Mouse (Mus musculus) brain, embryonic 18.5 days (tissue): ENCODE data around the gene Bace2.

ENCODE experiments used
- DNase-seq: peaks from one replicate; pipeline ENCODE4 v3.0.0-alpha.2; 2012; ENCODE audit warnings: low read depth, low spot score

Gene Bace2

DNA sequence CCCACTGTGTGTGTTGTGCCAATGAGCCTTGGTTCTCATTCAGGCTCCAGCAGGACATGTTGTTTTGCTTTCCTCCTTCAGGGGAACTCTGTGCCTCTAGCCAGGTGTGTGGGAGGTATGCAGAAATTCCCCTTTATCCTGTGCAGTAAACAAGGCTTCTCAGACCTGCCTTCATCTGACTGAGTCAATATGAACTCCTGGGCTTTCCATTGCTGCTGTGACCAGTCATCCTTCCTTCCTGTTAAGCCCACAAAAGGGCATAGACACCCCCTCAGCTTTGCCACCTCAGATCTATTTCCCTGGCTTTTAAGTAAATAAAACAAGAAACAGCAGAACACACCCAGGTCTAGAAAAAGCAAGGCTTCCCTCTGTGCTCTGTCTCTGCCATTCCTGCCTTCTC, 45.2 kb downstream of the Bace2 start:
- DNase-seq: no peak

DNA sequence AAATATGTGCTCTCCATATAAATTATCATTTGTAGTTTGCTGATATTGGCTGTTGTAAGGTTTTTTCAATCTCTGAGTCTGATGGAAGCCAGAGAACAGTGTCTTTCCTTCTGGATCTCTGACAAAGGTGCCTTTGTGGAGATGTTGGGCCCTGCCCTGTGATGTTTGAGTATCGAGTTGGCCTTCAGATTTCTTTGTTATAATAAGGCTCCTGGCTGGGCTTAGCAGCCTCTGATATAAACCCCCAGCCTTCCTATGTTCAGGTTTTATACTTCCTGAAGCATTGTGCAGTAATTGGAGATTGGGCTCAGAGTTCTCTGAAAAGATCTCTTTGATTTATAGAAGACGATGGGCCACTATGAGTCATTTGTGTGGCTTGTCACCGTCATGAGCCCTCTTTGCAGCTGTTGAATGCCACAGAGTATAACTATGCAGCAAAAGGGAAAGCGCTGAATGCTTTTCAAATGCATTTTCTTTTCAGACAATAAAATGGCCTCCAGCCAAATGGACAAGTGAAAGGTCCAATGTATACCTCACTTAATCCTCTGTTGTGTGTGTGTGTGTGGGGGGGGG, 45.8 kb downstream of the Bace2 start:
- no peak for DNase-seq

DNA sequence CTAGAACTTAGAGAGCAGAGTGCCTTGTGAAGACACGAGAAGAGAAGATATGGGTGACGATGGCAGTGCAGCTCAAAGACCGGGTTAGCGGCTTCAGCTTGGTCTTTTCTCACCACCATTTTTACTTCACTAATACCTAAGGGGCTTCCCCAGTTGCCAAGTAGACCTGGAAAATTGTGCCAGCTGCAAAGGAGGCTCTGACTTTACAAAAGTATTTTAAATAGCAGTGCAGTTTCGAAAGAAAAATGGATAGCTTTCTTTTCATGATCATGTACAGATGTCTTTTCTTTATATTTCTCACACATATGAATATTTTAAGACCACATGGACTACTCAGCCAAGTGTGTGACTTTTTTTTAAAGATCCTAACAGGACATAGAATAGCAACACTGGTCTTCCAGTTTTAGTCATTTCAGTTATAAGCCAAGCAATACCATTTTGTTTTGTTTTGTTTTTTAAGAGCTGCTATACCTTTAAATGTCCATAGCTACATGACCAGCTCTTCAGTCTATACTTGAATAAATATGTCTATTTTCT, 49.0 kb downstream of the Bace2 start:
- no peak for DNase-seq

DNA sequence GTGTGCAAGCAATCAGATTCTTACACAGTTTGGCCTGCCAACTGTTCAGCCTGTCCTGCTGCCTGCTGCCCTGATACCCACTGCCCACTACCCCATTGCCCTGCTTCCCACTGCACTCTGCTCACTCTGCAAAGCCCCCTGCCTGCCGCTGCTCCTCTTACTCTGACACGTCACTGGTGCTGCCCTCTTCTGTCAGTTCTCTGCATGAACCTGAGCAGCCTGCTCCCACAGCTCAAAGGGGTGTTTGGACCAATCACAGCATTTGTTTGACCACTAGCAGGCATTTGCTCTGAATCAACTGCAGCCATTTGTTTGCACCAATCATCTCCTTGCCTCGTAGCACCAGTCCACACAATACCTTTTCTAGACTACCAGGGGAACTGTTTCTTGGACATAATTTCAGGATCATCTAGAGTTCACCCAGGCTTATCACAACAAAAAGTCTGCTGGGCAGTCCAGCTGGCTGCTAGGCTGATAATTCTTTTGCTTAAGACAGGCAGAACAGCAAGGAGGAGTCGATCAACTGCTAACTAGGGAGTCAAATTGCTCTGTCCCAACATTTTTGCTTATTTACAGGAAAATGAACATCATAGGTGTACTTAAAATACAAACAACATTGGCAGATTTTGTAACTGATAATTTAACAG, 61.5 kb downstream of the Bace2 start:
- no peak for DNase-seq

DNA sequence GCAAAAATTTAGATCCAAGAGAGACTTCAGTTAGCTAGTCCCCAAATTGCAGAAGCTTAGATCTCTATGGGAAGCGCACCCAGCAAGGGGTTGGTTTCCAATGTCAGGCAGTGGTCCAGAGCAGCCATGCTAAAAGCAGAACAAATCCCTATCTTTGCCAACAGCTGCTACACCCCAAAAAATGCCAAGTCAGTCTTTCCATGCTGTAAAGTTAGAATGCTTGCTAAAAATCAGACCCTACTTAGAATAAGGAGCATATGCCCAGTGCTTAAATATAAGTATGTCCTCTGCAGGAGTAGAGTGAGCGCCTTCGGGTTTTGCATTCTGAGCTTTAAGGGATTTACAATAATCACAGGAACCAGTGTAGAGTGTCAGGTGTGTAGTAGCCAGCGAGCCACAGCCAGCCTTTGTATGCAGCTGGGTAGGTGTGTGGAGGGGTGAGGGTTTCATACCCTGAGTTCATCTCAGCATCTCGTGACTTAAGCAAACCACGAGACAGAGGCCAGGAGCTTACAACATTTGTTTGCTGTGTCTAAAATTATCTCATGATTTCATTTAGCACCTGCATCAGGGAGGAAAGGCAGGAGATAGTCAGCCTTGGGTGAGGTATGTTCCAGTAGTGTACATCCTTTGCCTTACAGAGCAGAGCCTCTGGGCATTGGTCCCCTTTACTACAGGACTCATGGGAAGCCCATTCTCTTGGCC, 62.4 kb downstream of the Bace2 start:
- DNase-seq: no peak

DNA sequence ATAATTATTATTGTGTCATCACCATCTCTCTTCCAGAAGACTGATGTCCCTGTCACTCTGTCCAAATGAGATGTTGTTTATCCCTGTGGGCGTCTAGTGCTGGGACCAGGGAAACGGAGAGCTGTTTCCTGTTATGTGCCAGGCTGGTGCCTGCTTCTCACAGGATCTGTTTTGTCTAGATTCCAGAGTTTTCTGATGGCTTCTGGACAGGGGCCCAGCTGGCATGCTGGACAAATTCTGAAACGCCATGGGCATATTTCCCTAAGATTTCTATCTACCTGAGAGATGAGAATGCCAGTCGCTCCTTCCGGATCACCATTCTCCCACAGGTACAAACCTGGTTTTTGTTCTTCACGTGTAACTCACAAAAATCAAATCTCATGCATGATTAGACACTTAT, 65.1 kb downstream of the Bace2 start:
- no peak for DNase-seq

DNA sequence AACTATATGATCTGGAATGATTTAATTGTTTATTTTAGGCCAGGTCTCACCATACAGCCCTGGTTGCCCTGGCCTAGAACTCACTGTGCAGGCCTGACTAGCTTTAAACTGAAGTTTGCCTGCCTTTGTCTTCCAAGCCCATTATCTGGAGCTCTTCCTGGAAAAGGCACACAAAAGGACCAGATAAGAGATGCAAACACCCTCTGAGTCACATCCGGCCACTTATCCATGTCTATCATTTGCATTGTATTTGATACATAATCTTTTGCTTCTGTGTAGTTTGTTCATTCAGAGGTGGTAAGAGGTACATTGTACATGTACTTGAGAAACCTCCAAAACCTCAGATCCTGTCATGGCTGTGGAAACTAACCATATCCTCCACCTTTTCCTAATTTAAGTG, 67.1 kb downstream of the Bace2 start:
- DNase-seq: no peak

DNA sequence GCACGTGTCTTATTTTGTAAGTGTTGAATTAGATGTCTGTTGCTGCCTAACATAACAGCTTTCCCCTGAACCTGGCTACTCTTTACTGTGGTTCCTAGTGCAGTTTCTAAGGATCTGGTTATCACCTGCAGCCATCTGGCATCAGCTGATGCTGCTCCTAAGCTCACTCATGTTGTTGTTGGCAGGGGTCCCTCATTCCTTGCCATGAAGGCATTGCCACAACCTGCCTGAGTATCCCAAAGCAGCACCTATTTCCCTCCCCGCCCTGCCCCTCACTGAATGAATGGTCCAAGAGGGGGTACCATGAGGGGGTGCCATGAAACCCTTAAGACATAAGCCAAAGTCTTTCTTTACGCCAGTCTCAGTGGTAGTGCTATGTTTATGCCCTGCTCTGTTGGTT, 71.5 kb downstream of the Bace2 start:
- DNase-seq: no peak

DNA sequence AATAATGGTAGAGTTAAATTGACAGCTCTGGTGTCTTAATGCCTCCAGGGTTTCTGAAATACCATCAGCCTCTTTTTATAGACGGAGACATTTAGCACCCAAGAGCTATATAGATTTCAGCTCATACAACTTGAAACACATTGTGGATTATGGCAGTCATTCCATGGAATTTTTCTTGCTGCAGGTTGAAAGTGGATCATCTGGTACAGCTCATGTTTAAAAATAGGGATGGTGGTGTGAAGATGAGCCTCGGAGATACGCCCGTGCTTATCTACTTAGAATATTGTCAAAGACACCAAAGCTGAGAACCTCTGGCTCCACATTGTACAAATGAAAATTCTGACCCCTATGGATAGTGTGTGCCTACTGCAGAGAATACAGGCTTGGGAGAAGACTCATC, 73.5 kb downstream of the Bace2 start:
- no peak for DNase-seq

DNA sequence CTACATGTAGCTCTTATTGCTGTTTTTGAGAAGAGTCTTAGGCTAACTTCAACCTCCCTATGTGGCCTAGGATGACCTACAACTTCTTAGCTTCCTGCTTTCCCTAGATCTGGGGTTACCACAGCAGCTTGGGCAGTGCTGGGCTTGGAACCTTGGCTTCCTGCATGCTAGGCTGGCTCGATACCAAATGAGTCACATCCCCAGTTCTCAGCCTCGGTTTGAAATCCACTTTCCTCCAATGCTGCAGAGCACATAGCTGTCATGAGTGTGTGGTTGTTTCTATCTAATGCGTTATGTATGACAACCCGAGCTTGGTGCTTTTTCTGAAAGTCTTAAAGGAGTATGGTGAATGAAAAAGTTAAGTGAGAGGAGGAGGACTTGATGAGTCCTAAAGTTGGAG, 74.8 kb downstream of the Bace2 start:
- no peak for DNase-seq

DNA sequence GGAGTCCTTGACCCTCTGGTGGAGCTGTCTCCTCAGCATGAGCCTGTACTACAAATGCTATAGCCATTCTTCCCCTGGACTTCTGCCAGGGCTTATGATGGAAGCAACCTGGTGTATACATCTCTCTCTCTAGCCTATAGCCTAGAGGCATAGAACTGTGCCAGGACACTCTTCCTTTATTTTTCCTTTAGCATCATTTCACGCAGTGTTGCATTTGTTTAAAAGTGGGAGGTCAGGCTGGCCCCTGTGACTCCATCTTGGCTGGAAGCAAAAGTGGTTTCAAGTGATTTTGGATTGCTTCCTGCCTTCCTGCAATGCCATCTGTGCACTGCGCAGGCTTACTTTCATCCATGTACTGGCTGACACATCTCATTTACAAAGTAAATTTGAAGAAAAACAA, 77.7 kb downstream of the Bace2 start:
- DNase-seq: no peak

DNA sequence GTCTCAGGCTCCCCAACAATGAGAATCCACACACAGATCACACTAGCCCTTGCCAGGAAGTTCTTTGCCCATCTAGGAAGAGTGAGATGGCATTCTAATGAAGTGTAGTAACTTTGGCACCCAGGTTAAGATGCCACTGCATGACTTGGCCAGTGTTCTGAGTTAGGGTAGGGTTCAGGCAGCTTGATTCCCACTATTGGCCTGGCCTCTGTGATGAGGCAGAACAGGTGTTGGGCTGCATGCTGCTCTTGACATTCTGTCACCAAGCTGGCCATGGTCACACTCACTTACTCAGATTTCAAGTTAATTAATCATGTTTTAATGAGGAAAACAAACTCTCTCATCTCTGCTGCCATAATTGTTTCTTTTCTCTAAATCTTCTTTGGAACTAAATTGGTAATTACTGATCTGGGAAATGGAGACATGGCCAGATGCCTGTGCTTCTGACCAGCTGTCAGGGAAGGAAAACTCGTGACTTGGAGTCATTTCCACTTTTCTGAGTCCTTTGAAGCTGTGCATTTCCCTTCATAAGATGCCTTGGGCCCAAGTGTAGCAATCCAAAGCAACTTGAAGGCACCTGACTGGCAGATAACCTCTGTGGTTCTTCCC, 81.0 kb downstream of the Bace2 start:
- no peak for DNase-seq

DNA sequence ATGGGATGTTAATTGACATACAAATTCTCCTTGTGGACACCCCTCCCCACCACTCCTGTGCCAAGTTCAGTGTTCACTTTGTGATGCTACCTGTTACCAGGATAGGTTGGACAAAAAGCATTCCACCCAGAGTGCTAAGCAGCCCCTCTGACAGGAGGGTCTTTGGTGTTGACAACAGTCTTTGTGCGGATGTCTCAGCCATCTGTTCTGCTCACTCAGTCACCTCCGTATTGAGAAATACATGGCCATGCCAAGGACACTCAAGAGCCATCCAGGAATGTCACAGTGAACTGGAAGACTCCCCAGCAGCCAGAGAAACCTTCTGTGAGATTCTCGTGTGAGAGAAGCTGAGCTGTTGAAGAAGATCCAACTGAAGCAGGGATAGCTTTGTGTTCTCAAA, 81.6 kb downstream of the Bace2 start:
- no peak for DNase-seq

DNA sequence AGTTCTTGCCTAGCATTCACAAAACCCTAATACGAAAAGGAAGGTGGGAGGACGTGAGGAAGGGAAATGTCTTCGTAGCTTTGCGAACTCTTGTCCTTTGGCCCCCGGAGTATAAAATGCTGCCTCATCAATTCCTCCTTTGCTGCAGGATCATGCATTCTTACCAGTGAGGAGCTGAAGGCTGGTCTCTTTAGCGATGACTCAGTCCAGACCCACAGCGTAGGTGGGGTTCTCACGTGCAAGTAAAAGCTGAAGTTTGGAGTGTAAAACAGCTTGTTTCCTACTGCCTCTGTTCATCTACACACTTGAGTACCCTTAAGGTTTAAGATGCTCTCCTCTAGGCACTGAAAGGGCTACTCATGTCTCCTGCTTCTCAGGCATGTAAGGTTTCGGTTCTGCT, 85.4 kb downstream of the Bace2 start:
- DNase-seq: no peak

DNA sequence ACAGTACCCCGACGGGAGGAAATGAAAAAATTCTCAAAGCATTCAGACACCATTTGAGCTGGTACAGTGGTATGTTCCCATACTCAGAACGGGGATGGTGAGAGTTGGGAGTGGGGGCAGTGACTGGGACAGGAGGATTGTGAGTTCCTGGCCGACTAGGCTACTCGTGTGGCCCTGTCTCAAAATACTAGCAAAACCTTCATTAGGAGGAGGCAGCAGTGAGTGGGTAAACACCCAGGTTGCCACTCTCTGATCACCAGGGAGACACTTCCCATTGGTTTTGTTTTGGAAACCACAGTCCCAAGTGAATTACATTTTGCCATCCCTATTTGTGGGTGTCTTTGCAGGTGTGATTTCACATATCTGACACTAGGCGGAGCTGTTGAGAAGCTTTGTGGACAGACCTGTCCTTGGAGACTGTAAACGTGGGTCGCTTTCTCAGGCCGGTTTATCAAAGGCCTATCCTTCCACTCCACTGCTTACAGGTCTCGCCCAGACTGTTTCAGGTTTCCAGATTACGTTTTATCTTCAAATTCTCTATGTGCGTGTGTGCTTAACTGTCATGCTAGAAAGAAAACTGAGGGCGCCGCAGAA, 87.2 kb downstream of the Bace2 start:
- DNase-seq: no peak

DNA sequence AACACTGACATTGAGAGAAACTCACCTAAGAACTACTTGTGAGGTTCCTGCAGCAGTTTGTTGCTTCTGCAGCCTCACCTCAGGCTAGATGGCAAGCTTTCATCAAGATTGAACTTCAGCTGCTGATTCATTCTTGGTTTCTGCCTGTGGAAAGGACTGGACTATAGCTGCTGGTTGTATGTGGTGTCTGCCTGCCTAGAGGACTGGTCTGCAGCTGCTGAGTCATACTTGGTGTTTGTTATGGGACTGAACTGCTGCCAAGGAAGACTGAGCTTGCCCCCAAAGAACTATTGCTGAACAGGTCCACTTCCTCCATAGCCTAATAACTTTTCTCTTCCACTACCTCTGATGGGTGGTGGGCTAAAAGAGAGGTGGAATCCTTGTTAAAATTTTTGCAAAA, 90.8 kb downstream of the Bace2 start:
- DNase-seq: no peak

DNA sequence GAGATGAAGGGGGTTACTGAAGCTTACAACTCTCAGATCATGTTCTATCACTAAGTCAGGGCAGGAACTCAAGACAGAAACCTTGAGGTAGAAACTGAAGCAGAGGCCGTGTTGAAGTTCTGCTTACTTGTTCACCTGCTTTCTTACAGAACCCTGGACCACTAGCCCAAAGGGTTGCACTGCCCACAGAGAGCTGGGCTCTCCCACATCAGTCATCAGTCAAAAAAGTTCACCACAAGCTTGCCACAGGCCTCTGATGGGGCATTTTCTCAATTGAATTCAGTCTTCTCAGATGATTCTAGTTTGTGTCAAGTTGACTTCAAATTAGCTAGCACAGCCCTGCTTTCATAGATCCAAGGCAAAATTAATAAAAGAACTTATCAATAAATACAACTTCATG, 103.3 kb downstream of the Bace2 start:
- DNase-seq: no peak

DNA sequence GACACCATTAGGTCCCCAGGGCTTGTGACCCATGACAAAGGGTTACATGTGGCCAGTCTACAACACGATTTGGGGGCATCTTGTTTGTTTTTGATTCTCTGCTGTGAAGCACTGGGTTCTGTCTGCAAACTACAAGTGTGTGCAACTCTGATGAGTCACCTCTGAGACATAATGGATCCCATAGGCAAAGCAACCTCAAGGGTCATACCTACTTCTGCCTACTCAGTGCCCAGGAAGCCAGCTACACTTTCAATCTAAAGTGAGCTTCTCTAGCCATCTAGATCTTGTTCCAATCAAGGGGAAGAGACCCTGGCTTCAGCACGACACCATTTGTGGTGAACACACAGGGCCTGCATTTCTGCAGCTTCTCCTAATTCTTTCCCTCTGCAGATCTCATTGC, 104.7 kb downstream of the Bace2 start:
- no peak for DNase-seq

DNA sequence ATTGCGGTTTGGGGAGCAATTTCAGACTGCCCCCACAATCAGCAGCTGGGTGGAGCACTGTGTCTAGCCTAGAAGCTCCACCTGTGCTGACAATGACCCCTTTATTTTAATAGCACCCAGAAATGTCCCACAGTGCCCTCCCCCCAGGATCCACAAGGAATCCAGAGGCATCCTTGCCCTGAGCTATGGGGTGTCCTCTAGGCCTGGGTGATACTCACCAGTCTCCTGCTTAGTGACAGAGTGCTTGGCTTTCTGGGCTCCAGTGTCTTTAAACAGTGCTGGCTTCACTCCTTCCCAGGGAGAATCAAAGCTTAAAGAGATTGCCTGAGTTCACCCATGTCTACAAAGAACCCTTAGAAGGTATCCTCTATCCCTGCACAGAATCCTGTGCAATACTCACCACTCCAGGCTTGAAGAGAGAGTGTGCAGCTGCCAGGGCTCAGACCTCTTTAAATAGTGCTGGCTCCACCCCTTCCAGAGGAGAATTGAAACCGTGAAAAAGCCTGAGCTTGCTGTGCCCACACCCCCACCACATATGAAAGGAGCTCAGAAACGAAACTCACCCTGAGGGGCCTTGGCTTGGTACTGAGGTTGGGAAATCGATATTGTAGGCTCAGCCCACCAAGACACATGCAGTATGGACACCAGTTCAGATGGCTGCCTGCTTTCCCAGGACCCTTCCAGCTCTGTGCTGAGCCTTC, 106.1 kb downstream of the Bace2 start, which contains the start of gene Mx1:
Gene Mx1, minus strand, starts transcription at position 427 of the 701 bp plus-strand sequence.
- no peak for DNase-seq

DNA sequence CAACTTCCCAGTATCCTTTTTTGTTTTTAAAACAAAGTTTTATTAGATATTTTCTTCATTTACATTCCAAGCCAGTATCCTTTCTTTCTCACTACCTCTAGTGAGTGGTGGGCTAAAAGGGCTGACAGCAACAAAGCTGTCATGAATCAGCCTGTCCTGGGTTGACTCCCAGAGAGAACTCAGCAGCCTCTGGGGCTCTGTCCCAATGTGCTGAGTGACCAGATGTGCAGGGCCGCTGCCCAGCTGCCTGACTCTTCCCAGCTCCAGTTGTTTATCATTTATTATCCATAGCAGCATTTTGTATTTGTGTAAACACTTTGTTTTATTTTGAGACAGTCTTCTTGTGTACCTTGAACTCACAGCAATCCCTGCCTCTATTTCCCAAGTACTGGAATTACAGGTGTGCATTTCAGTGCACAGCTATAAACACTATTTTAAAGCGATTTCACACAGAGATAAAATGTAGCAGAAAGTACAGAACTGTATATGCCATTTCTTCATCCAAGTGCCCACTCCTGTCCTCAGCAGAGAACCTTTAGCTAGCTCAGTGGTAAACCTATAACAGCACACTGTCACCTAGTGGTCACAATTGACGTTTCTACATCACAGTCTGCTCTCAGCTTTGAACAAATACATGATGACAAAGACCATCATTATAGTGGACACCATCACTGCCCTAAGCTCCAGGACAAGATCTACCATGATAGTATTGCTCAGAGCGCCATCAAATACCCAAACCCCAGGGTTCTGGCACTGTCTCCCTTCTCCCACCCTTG, 109.8 kb downstream of the Bace2 start:
- no peak for DNase-seq

DNA sequence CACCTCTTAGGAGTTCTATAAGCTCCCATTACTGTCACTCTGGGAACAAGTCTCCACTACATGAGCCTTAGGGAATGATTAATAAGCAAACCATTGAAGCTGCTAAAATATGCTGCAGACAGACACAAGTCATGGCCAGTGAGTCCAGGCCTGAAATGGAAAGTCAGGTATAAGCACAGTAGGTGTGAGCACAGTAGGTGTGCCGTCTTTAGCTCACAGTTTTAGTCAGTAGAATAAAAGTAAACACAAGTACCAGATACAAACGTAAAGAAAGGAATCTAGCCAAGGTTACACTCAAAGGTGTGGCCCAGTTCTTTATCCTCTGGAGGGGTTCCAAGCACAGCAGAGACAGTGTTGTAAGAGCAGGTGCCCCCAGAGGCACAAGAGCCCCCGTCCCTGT, 110.9 kb downstream of the Bace2 start:
- no peak for DNase-seq
